Mouse (Mus musculus) hindbrain, embryonic 12.5 days (tissue): Measurements from ENCODE around the gene Mymx. TPM values are rescaled to one million over a fixed set of nuclear protein-coding genes. Genes with fewer than 3 reads are reported as not detected.

Experiments used
- ATAC-seq: fragments of 200-750 bp; cut with Nextera tagmentation; 2 replicates; pipeline ENCODE4 v1.8.0; 2017; ENCODE audit warnings: moderate TSS enrichment; ENCODE audit not compliant: low FRiP score
- H3K27ac ChIP-seq: fragments of 300-500 bp; sonication (generic); 2 replicates; pipeline ENCODE4 v1.5.1; 2016; ENCODE audit warnings: mild to moderate bottlenecking
- H3K27me3 ChIP-seq: fragments of 300-500 bp; sonication (generic); 2 replicates; pipeline ENCODE4 v1.6.1; 2016; ENCODE audit warnings: mild to moderate bottlenecking
- H3K36me3 ChIP-seq: fragments of 300-500 bp; sonication (generic); 2 replicates; pipeline ENCODE4 v1.6.1; 2016; ENCODE audit warnings: mild to moderate bottlenecking
- H3K4me1 ChIP-seq: fragments of 300-500 bp; sonication (generic); 2 replicates; pipeline ENCODE4 v1.6.1; 2016
- H3K4me2 ChIP-seq: fragments of 300-500 bp; sonication (generic); replicated peaks from 2 replicates; pipeline ENCODE4 v1.6.1; 2016; ENCODE audit warnings: mild to moderate bottlenecking
- H3K4me3 ChIP-seq: fragments of 300-500 bp; sonication (generic); 2 replicates; pipeline ENCODE4 v1.5.1; 2016; ENCODE audit warnings: mild to moderate bottlenecking
- H3K9ac ChIP-seq: fragments of 300-500 bp; sonication (generic); 2 replicates; pipeline ENCODE4 v1.6.1; 2016; ENCODE audit warnings: mild to moderate bottlenecking, moderate library complexity
- H3K9me3 ChIP-seq: fragments of 300-500 bp; sonication (generic); replicated peaks from 2 replicates; pipeline ENCODE4 v1.6.1; 2016; ENCODE audit warnings: mild to moderate bottlenecking
- WGBS: fragments of 180-500 bp; shearing (Covaris S2); methylation state at CpG from one replicate; pipeline ENCODE4 v1.1.7; 2016; 5-methylcytosine and 5-hydroxymethylcytosine counted together
- polyA plus RNA-seq: library from polyadenylated mRNA; unstranded; fragments of >200 nt; fragmentation: Nextera tagmentation; extraction: Ambion mirVana; gene quantifications from 2 replicates; pipeline ENCODE4 v1.2.1, GENCODE M21; 2016

Mymx gene
- 1.6 and 5.0 TPM in 2 replicates for polyA plus RNA-seq

- Histone ChIP-seq H3K36me3 (no peaks in the 10 kb centered on the region), H3K27ac (no peak within 1 kb of the TSS), H3K4me1 (peaks cover 30% of the 10 kb centered on the region), H3K4me3 (no peak within 1 kb of the TSS), H3K9ac (peak within 1 kb of the TSS; percentile 36; the same call in 1 of the 2 replicates), H3K4me2 (no peak within 1 kb of the TSS), H3K27me3 (peaks cover 26% of the 10 kb centered on the region), H3K9me3 (no peaks in the 10 kb centered on the region)
- ATAC-seq = peak; percentile 58
- 26% methylated on average over 6 of the region's 6 CpGs for WGBS
Observed at GRCm38 (mm10) chr17:45601877-45602304, at the start of gene Mymx. TSS of gene Mymx (minus strand) at chr17:45602102.

- H3K36me3 ChIP-seq = no peaks in the 10 kb centered on the region
- no peaks in the 10 kb centered on the region for H3K4me1 ChIP-seq
- H3K4me3 ChIP-seq = no peak overlapping the region
- ATAC-seq = no peak
- 93% methylated on average over 4 of the region's 4 CpGs for WGBS
- no peak overlapping the region for H3K27ac ChIP-seq
- H3K4me2 ChIP-seq = no peak overlapping the region
- no peak overlapping the region for H3K9ac ChIP-seq
- H3K27me3 ChIP-seq = no peaks in the 10 kb centered on the region; the same call in 1 of the 2 replicates
- no peaks in the 10 kb centered on the region for H3K9me3 ChIP-seq
Observed at GRCm38 (mm10) chr17:45644185-45644584, 42.3 kb upstream of the Mymx start.

- Histone ChIP-seq H3K9me3 (no peaks in the 10 kb centered on the region), H3K4me1 (no peaks in the 10 kb centered on the region), H3K36me3 (no peaks in the 10 kb centered on the region), H3K4me2 (no peak overlapping the region), H3K9ac (no peak overlapping the region), H3K4me3 (no peak overlapping the region), H3K27ac (no peak overlapping the region), H3K27me3 (no peaks in the 10 kb centered on the region; the same call in 1 of the 2 replicates)
- WGBS = 15% methylated on average over 12 of the region's 12 CpGs
- peak; percentile 38; the same call in 1 of the 2 replicates for ATAC-seq
Observed at GRCm38 (mm10) chr17:45642701-45643100, 40.8 kb upstream of the Mymx start.

- no peaks in the 10 kb centered on the region for H3K36me3 ChIP-seq
- no peak overlapping the region for H3K9ac ChIP-seq
- H3K4me3 ChIP-seq = no peak overlapping the region
- ATAC-seq = no peak
- no peaks in the 10 kb centered on the region for H3K4me1 ChIP-seq
- H3K27me3 ChIP-seq = no peaks in the 10 kb centered on the region; the same call in 1 of the 2 replicates
- H3K27ac ChIP-seq = no peak overlapping the region
- H3K9me3 ChIP-seq = no peaks in the 10 kb centered on the region
- no peak overlapping the region for H3K4me2 ChIP-seq
- WGBS = 91% methylated on average over 8 of the region's 8 CpGs
Observed at GRCm38 (mm10) chr17:45641981-45642380, 40.1 kb upstream of the Mymx start.

GRCm38 (mm10) chr17:45638596-45639295 is 36.8 kb upstream of the Mymx start:
- 77% methylated on average over 16 of the region's 16 CpGs for WGBS
- no peaks in the 10 kb centered on the region for H3K4me1 ChIP-seq
- no peaks in the 10 kb centered on the region for H3K36me3 ChIP-seq
- H3K4me2 ChIP-seq = no peak overlapping the region
- no peaks in the 10 kb centered on the region for H3K9me3 ChIP-seq
- H3K9ac ChIP-seq = no peak overlapping the region
- no peak overlapping the region for H3K27ac ChIP-seq
- no peak for ATAC-seq
- no peak overlapping the region for H3K4me3 ChIP-seq
- H3K27me3 ChIP-seq = no peaks in the 10 kb centered on the region; the same call in 1 of the 2 replicates

GRCm38 (mm10) chr17:45634033-45634432 is 32.1 kb upstream of the Mymx start:
- 87% methylated on average over 5 of the region's 5 CpGs for WGBS
- Histone ChIP-seq H3K4me2 (no peak overlapping the region), H3K4me1 (peaks cover 9% of the 10 kb centered on the region), H3K9ac (no peak overlapping the region), H3K9me3 (no peaks in the 10 kb centered on the region), H3K27ac (no peak overlapping the region), H3K36me3 (no peaks in the 10 kb centered on the region), H3K27me3 (no peaks in the 10 kb centered on the region; the same call in 1 of the 2 replicates), H3K4me3 (no peak overlapping the region)
- ATAC-seq = no peak

GRCm38 (mm10) chr17:45631940-45632339 is 30.0 kb upstream of the Mymx start:
- ATAC-seq = no peak
- no peak overlapping the region for H3K4me2 ChIP-seq
- 71% methylated on average over 6 of the region's 6 CpGs for WGBS
- H3K27me3 ChIP-seq = no peaks in the 10 kb centered on the region
- H3K9ac ChIP-seq = no peak overlapping the region
- no peak overlapping the region for H3K27ac ChIP-seq
- no peaks in the 10 kb centered on the region for H3K36me3 ChIP-seq
- peaks cover 9% of the 10 kb centered on the region for H3K4me1 ChIP-seq
- no peaks in the 10 kb centered on the region for H3K9me3 ChIP-seq
- no peak overlapping the region for H3K4me3 ChIP-seq

- Histone ChIP-seq H3K27ac (no peak overlapping the region), H3K4me2 (peak overlapping the region; percentile 73; the same call in 1 of the 2 replicates), H3K9ac (no peak overlapping the region), H3K4me1 (peaks cover 13% of the 10 kb centered on the region), H3K27me3 (no peaks in the 10 kb centered on the region), H3K9me3 (no peaks in the 10 kb centered on the region), H3K4me3 (peak overlapping the region; percentile 36), H3K36me3 (no peaks in the 10 kb centered on the region)
- WGBS = 55% methylated on average over 3 of the region's 3 CpGs
- ATAC-seq = no peak; the same call in 1 of the 2 replicates
Observed at GRCm38 (mm10) chr17:45630992-45631391, 29.1 kb upstream of the Mymx start.

- H3K4me3 ChIP-seq = peak overlapping the region; percentile 36
- no peaks in the 10 kb centered on the region for H3K36me3 ChIP-seq
- H3K27me3 ChIP-seq = no peaks in the 10 kb centered on the region
- peak overlapping the region; percentile 58 for H3K9ac ChIP-seq
- H3K4me1 ChIP-seq = peaks cover 13% of the 10 kb centered on the region
- no peaks in the 10 kb centered on the region for H3K9me3 ChIP-seq
- WGBS = 2% methylated on average over 34 of the region's 34 CpGs
- peak; percentile 90 for ATAC-seq
- peak overlapping the region; percentile 71 for H3K27ac ChIP-seq
- H3K4me2 ChIP-seq = peak overlapping the region; percentile 73
Observed at GRCm38 (mm10) chr17:45629861-45630694, 28.2 kb upstream of the Mymx start.

GRCm38 (mm10) chr17:45628885-45629855 is 27.3 kb upstream of the Mymx start:
- H3K9ac ChIP-seq = no peak overlapping the region
- no peaks in the 10 kb centered on the region for H3K36me3 ChIP-seq
- H3K27ac ChIP-seq = no peak overlapping the region
- no peaks in the 10 kb centered on the region for H3K27me3 ChIP-seq
- no peaks in the 10 kb centered on the region for H3K9me3 ChIP-seq
- peak; percentile 7; the same call in 1 of the 2 replicates for ATAC-seq
- peaks cover 13% of the 10 kb centered on the region for H3K4me1 ChIP-seq
- peak overlapping the region; percentile 73 for H3K4me2 ChIP-seq
- H3K4me3 ChIP-seq = peak overlapping the region; percentile 36; the same call in 1 of the 2 replicates
- 65% methylated on average over 13 of the region's 13 CpGs for WGBS

GRCm38 (mm10) chr17:45628160-45628559 is 26.3 kb upstream of the Mymx start:
- Histone ChIP-seq H3K36me3 (no peaks in the 10 kb centered on the region), H3K4me1 (peaks cover 13% of the 10 kb centered on the region), H3K4me3 (no peak overlapping the region), H3K9me3 (no peaks in the 10 kb centered on the region), H3K9ac (no peak overlapping the region), H3K27me3 (no peaks in the 10 kb centered on the region), H3K4me2 (no peak overlapping the region), H3K27ac (no peak overlapping the region)
- 20% methylated on average over 3 of the region's 3 CpGs for WGBS
- no peak for ATAC-seq
